Mouse (Mus musculus) liver, postnatal 0 days (tissue): ENCODE measurements around the gene H2-Q10. TPM values are rescaled to one million over a fixed set of nuclear protein-coding genes. Genes with fewer than 3 reads are reported as not detected.
A peak's percentile ranks its signal among the peaks of the same experiment; 100 is the strongest.

ENCODE experiments used
- ATAC-seq: fragments of 200-750 bp; cut with Nextera tagmentation; 2 replicates; pipeline ENCODE4 v1.8.0; 2017; ENCODE audit warnings: mild to moderate bottlenecking, moderate library complexity
- DNase-seq: peaks from one replicate; pipeline ENCODE4 v3.0.0-alpha.2; 2016
- H3K27ac ChIP-seq: fragments of 300-500 bp; sonication (generic); 2 replicates; pipeline ENCODE4 v1.5.1; 2014; ENCODE audit warnings: antibody characterized with exemption, moderate library complexity, mild to moderate bottlenecking, low read depth
- H3K27me3 ChIP-seq: fragments of 300-500 bp; sonication (generic); 2 replicates; pipeline ENCODE4 v1.6.1; 2014; ENCODE audit warnings: low read length, control low read depth, mixed read lengths; ENCODE audit not compliant: insufficient read depth
- H3K36me3 ChIP-seq: fragments of 300-500 bp; sonication (generic); replicated peaks from 2 replicates; pipeline ENCODE4 v1.6.1; 2014; ENCODE audit warnings: mild to moderate bottlenecking, control low read depth, low read length, moderate library complexity, mixed read lengths; ENCODE audit not compliant: insufficient read depth
- H3K4me1 ChIP-seq: fragments of 300-500 bp; sonication (generic); 2 replicates; pipeline ENCODE4 v1.6.1; 2014; ENCODE audit warnings: antibody characterized with exemption, mild to moderate bottlenecking, control low read depth; ENCODE audit not compliant: insufficient read depth
- H3K4me2 ChIP-seq: fragments of 300-500 bp; sonication (generic); 2 replicates; pipeline ENCODE4 v1.6.1; 2014; ENCODE audit warnings: low read depth, mild to moderate bottlenecking, low read length, moderate library complexity, mixed read lengths
- H3K4me3 ChIP-seq: fragments of 300-500 bp; sonication (generic); 2 replicates; pipeline ENCODE4 v1.5.1; 2014; ENCODE audit warnings: low read depth, low read length
- H3K9ac ChIP-seq: fragments of 300-500 bp; sonication (generic); replicated peaks from 2 replicates; pipeline ENCODE4 v1.6.1; 2014; ENCODE audit warnings: mild to moderate bottlenecking, moderate library complexity
- H3K9me3 ChIP-seq: fragments of 300-500 bp; sonication (generic); 2 replicates; pipeline ENCODE4 v1.6.1; 2016; ENCODE audit warnings: mild to moderate bottlenecking, control low read depth, low read length, mixed read lengths
- CTCF ChIP-seq: sonication (generic); IDR thresholded peaks from 2 replicates; pipeline ENCODE4 v1.5.1; 2016; ENCODE audit warnings: antibody characterized with exemption, low read depth
- EP300 ChIP-seq: IDR thresholded peaks from 2 replicates; pipeline ENCODE4 v1.6.1; 2016; ENCODE audit warnings: antibody characterized with exemption, low read depth, mild to moderate bottlenecking
- WGBS: fragments of 180-500 bp; shearing (Covaris S2); extraction: QIAGEN DNeasy Blood & Tissue Kit; methylation state at CpG from one replicate; pipeline ENCODE4 v1.1.7; 2014; ENCODE audit not compliant: insufficient replicate concordance; 5-methylcytosine and 5-hydroxymethylcytosine counted together
- polyA plus RNA-seq: library from polyadenylated mRNA; unstranded; fragments of >200 nt; fragmentation: Nextera tagmentation; extraction: Ambion mirVana; gene quantifications from 2 replicates; pipeline ENCODE4 v1.2.1, GENCODE M21; 2015

H2-Q10 gene
- polyA plus RNA-seq, 1 experiment from 2014 or later, result 683 TPM

GRCm38 (mm10) chr17:35516652-35517500, 47.0 kb downstream of the H2-Q10 start, which contains the start of the genes Tcf19 and Cchcr1:
Gene Tcf19, minus strand, starts transcription at chr17:35516824.
Gene Cchcr1, plus strand, starts transcription at chr17:35517100.
- peak within 1 kb of the TSS; percentile 66; the same call in 1 of the 2 replicates for H3K27ac ChIP-seq
- H3K27me3 ChIP-seq, result no peaks in the 10 kb centered on the region
- peak; percentile 84 for TF ChIP-seq EP300
- no peak for TF ChIP-seq CTCF
- ATAC-seq (peak; percentile 98), DNase-seq (peak; percentile 98)
- peaks cover 22% of the 10 kb centered on the region for H3K4me1 ChIP-seq
- WGBS, result under 1% methylated on average over 64 of the region's 67 CpGs
- peak within 1 kb of the TSS; percentile 98 for H3K4me2 ChIP-seq
- peak within 1 kb of the TSS; percentile 72 for H3K9ac ChIP-seq
- no peaks in the 10 kb centered on the region for H3K9me3 ChIP-seq
- H3K4me3 ChIP-seq, result peak within 1 kb of the TSS; percentile 76
- H3K36me3 ChIP-seq, result peaks cover 20% of the 10 kb centered on the region

- TF ChIP-seq EP300 (no peak), CTCF (no peak)
- H3K4me1 ChIP-seq, result peaks cover 22% of the 10 kb centered on the region
- H3K4me3 ChIP-seq, result peak overlapping the region; percentile 76
- H3K27ac ChIP-seq, result peak overlapping the region; percentile 66; the same call in 1 of the 2 replicates
- H3K9me3 ChIP-seq, result no peaks in the 10 kb centered on the region
- ATAC-seq (no peak), DNase-seq (no peak)
- H3K9ac ChIP-seq, result peak overlapping the region; percentile 72
- 17% methylated on average over 12 of the region's 12 CpGs for WGBS
- H3K27me3 ChIP-seq, result no peaks in the 10 kb centered on the region
- peak overlapping the region; percentile 98 for H3K4me2 ChIP-seq
- H3K36me3 ChIP-seq, result peaks cover 17% of the 10 kb centered on the region
Observed at GRCm38 (mm10) chr17:35517526-35517925, 47.6 kb downstream of the H2-Q10 start.

Other genes with a start within 250 kb of the H2-Q10 start
- 0.22 TPM in 2 replicates for gene Gm16181, start 249.3 kb upstream of the H2-Q10 start, polyA plus RNA-seq
- gene Atp6v1g2, start 236.4 kb upstream of the H2-Q10 start, polyA plus RNA-seq, result 0.98 and 1.3 TPM in 2 replicates
- 4.1 and 4.4 TPM in 2 replicates for gene Nfkbil1, start 234.3 kb upstream of the H2-Q10 start, polyA plus RNA-seq
- 79.6 and 87.2 TPM in 2 replicates for gene Ddx39b, start 228.3 kb upstream of the H2-Q10 start, polyA plus RNA-seq
- gene H2-D1, start 207.4 kb upstream of the H2-Q10 start, polyA plus RNA-seq, result 256 and 291 TPM in 2 replicates
- gene H2-Q1, start 149.7 kb upstream of the H2-Q10 start, polyA plus RNA-seq, result 0.07 and 0.17 TPM in 2 replicates
- gene H2-Q2, start 127.8 kb upstream of the H2-Q10 start, polyA plus RNA-seq, result 4.9 and 5.3 TPM in 2 replicates
- gene H2-Q4, start 90.5 kb upstream of the H2-Q10 start, polyA plus RNA-seq, result 4.1 and 5.6 TPM in 2 replicates
- gene H2-Q6, start 45.2 kb upstream of the H2-Q10 start, polyA plus RNA-seq, result 3.7 TPM in 2 replicates
- 7.5 and 7.9 TPM in 2 replicates for gene H2-Q7, start 30.9 kb upstream of the H2-Q10 start, polyA plus RNA-seq
- not detected in 2 replicates for gene Pou5f1, start 35.9 kb downstream of the H2-Q10 start, polyA plus RNA-seq
- gene Tcf19, start 46.7 kb downstream of the H2-Q10 start, polyA plus RNA-seq, result 19.6 and 20.6 TPM in 2 replicates
- 3.0 and 3.5 TPM in 2 replicates for gene Cchcr1, start 47.0 kb downstream of the H2-Q10 start, polyA plus RNA-seq
- gene Psors1c2, start 63.1 kb downstream of the H2-Q10 start, polyA plus RNA-seq, result 0.13 TPM in 1 of 2 replicates, not detected in the other
- gene Cdsn, start 82.0 kb downstream of the H2-Q10 start, polyA plus RNA-seq, result not detected in 2 replicates
- gene 2300002M23Rik, start 97.4 kb downstream of the H2-Q10 start, polyA plus RNA-seq, result not detected in 2 replicates
- not detected in 2 replicates for gene Sfta2, start 131.5 kb downstream of the H2-Q10 start, polyA plus RNA-seq
- not detected in 2 replicates for gene Gm9573, start 156.5 kb downstream of the H2-Q10 start, polyA plus RNA-seq
- gene Mucl3, start 173.6 kb downstream of the H2-Q10 start, polyA plus RNA-seq, result not detected in 2 replicates
- gene Vars2, start 197.5 kb downstream of the H2-Q10 start, polyA plus RNA-seq, result 4.6 and 5.0 TPM in 2 replicates
- gene Gtf2h4, start 203.7 kb downstream of the H2-Q10 start, polyA plus RNA-seq, result 14.1 and 15.2 TPM in 2 replicates
- gene Ddr1, start 234.5 kb downstream of the H2-Q10 start, polyA plus RNA-seq, result 2.2 and 2.3 TPM in 2 replicates